Mouse (Mus musculus): ENCODE measurements around the gene Cryba1. TPM values are rescaled to one million over a fixed set of nuclear protein-coding genes. Genes with fewer than 3 reads are reported as not detected.

The Cryba1 gene
- total RNA-seq, 2 experiments from 2014 or later = not detected

Other genes starting within 250 kb of the Cryba1 start
- 3.2 and 3.8 TPM in 2 replicates for gene Ankrd13b, start 235.6 kb downstream of the Cryba1 start, total RNA-seq (2015; ENCODE audit: low replicate concordance)
- 0.64 TPM in 1 of 2 replicates, not detected in the other for gene Ankrd13b, start 235.6 kb downstream of the Cryba1 start, total RNA-seq (2017; ENCODE audit: low replicate concordance)
- gene Git1, start 231.7 kb downstream of the Cryba1 start, total RNA-seq (2015; ENCODE audit: low replicate concordance) = 9.2 and 15.5 TPM in 2 replicates
- 6.8 and 11.6 TPM in 2 replicates for gene Git1, start 231.7 kb downstream of the Cryba1 start, total RNA-seq (2017; ENCODE audit: low replicate concordance)
- not detected in 2 replicates for gene Abhd15, start 210.2 kb downstream of the Cryba1 start, total RNA-seq (2015; ENCODE audit: low replicate concordance)
- gene Abhd15, start 210.2 kb downstream of the Cryba1 start, total RNA-seq (2017; ENCODE audit: low replicate concordance) = 0.68 and 0.90 TPM in 2 replicates
- gene Trp53i13, start 209.3 kb downstream of the Cryba1 start, total RNA-seq (2015; ENCODE audit: low replicate concordance) = 0.84 TPM in 1 of 2 replicates, not detected in the other
- 2.0 and 6.7 TPM in 2 replicates for gene Trp53i13, start 209.3 kb downstream of the Cryba1 start, total RNA-seq (2017; ENCODE audit: low replicate concordance)
- not detected in 2 replicates for gene Gm10392, start 206.1 kb downstream of the Cryba1 start, total RNA-seq (2015; ENCODE audit: low replicate concordance)
- 0.13 TPM in 1 of 2 replicates, not detected in the other for gene Gm10392, start 206.1 kb downstream of the Cryba1 start, total RNA-seq (2017; ENCODE audit: low replicate concordance)
- gene Taok1, start 117.5 kb downstream of the Cryba1 start, total RNA-seq (2015; ENCODE audit: low replicate concordance) = 25.6 and 28.9 TPM in 2 replicates
- 35.2 and 43.4 TPM in 2 replicates for gene Taok1, start 117.5 kb downstream of the Cryba1 start, total RNA-seq (2017; ENCODE audit: low replicate concordance)
- gene Nufip2, start 39.1 kb downstream of the Cryba1 start, total RNA-seq (2015; ENCODE audit: low replicate concordance) = 21.6 and 37.3 TPM in 2 replicates
- 30.0 and 42.2 TPM in 2 replicates for gene Nufip2, start 39.1 kb downstream of the Cryba1 start, total RNA-seq (2017; ENCODE audit: low replicate concordance)
- gene Myo18a, start 38.0 kb upstream of the Cryba1 start, total RNA-seq (2015; ENCODE audit: low replicate concordance) = 8.8 and 12.6 TPM in 2 replicates
- gene Myo18a, start 38.0 kb upstream of the Cryba1 start, total RNA-seq (2017; ENCODE audit: low replicate concordance) = 24.8 and 48.5 TPM in 2 replicates
- gene Gm10277, start 62.5 kb upstream of the Cryba1 start, total RNA-seq (2015; ENCODE audit: low replicate concordance) = not detected in 2 replicates
- not detected in 2 replicates for gene Gm10277, start 62.5 kb upstream of the Cryba1 start, total RNA-seq (2017; ENCODE audit: low replicate concordance)
- gene Pipox, start 168.8 kb upstream of the Cryba1 start, total RNA-seq (2015; ENCODE audit: low replicate concordance) = not detected in 2 replicates
- not detected in 2 replicates for gene Pipox, start 168.8 kb upstream of the Cryba1 start, total RNA-seq (2017; ENCODE audit: low replicate concordance)
- not detected in 2 replicates for gene Sez6, start 205.5 kb upstream of the Cryba1 start, total RNA-seq (2015; ENCODE audit: low replicate concordance)
- gene Sez6, start 205.5 kb upstream of the Cryba1 start, total RNA-seq (2017; ENCODE audit: low replicate concordance) = not detected in 2 replicates